Mouse (Mus musculus) G1E-ER4 (cell line): ENCODE measurements around the gene Eps8. TPM values are rescaled to one million over a fixed set of nuclear protein-coding genes. Genes with fewer than 3 reads are reported as not detected.

Experiments
- GATA1 ChIP-seq: IDR thresholded peaks from one replicate; pipeline ENCODE4 v1.8.0; 2012; ENCODE audit warnings: low read length, inconsistent platforms
- polyA plus RNA-seq: library from polyadenylated mRNA; stranded (reverse); fragments of >175 nt; gene quantifications from 2 replicates; pipeline ENCODE4 v1.2.3, GENCODE M21; 2012

Gene Eps8
- polyA plus RNA-seq, 1 experiment: not detected

DNA sequence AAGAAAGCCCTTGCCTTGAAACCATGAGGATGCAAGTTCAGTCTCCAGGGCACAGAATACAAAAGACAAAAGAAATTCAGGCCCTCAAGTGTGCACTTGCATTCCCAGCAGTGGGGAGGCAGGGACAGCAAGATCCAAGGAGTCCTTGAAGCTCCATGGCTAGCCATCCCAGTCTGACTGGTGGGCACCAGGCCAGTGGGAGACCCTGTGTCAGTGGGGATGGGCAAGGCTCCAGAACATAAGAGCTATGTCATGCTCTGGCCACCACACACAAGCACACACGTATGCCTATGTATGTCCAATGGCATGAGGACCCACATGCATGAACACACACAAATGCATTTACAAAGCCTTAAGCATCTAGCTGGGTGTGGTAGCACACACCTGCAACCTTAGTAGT is 13.0 kb downstream of the Eps8 start:
- no peak for TF ChIP-seq GATA1

DNA sequence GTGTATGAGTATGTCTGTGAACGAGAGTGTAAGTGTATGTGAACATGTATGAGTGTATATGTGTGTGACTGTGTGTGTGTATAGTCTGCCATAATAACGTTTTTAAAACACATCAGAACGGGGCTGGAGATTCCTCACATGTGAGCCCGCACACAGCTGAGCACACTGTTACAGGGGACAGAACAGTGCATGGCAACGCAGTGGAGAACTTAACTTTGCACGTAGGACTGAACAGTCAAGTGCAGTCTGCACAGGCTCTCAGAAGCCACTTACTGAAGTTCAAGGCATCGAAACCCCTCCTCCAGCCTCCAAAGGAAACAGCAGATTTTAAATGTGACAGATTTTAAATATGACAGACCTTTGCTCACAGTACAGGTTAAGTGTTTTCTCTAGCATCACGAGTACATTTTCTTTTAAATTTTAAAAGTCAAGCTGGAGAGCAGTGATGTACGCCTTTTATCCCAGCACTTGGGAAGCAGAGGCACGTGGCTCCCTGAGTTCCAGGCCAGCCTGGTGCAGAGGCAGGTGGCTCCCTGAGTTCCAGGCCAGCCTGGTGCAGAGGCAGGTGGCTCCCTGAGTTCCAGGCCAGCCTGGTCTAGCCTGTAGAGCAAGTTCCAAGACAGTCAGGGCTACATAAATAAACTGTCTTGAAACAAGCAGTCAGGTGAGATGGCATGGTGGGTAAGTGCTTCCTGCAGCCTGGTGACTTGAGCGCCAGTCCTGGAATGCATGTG is 15.7 kb downstream of the Eps8 start:
- no peak for TF ChIP-seq GATA1

DNA sequence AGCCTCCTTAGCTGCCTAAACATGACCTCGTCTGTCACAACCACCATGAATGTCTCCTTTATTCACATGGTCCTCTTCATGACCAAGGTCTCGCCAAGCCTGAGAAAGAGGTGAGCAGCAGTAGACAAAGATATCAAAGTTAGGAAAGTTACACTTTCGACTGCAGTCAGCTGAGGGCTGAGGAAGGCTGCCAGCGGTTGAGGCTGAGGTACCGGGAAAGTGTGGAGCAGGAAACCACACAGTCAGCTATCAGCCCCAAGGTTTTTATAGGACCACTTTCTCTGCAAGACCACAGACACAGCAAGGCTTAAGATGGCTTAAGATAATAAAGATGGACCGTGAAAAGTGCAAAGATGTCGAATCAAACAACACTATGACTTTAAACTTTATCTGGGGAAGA is 17.2 kb downstream of the Eps8 start:
- TF ChIP-seq GATA1: no peak

DNA sequence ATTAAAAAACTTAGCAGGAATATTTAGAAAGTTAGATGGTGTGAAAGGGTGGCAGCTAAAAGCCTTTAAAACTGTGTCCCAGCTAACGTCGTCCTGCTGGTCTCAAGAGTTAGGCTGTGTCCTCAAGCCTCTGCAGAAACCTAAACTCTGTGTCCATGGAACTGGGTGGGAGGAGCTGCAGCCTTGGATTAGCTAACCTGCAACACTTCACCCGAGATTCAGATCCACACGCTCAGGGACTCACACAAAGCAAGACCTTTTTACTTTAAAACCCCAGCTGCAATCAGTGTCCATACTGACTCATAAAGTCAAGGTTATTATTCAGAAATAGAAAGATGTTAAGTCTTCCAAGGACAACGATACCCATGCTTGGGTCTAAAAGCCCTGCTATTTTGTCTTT is 18.5 kb downstream of the Eps8 start:
- no peak for TF ChIP-seq GATA1

DNA sequence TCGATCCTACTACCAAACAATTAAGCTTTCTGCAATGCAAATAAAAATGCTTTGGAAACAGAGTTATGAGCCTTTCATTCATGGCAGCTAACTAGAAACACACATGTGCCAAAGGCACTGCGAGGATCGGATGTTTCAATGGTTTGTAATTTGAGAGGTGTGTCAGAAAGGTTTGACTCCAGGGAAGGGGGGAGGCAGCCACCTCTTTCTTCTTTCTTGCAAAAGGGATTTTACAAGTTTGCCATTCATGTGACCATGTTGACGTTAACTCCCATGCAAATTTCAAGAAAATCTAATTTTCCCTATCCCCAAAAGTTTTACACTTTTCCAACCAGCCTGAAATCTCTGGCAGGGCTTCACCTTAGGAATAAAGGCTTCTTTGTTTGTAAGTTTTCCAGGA is 21.1 kb downstream of the Eps8 start:
- no peak for TF ChIP-seq GATA1

DNA sequence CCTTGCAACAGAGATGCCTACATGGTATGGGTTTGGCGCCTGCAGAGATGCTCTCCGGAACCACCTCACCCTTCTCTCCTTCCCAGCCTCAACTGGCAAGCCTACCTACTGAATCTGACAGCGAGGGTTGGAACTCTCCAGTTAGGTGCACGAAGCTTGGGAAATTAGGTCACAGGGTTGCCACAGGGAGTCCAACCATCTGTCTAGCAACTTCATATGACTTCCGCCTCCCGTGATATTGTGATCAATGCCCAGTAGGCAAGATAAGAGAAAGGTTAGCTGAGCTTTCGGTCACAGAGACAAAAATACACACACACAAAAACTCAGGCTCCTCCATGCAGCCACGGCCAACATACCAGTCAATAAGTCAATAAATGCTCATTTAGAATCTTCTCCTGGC is 21.6 kb downstream of the Eps8 start:
- no peak for TF ChIP-seq GATA1

DNA sequence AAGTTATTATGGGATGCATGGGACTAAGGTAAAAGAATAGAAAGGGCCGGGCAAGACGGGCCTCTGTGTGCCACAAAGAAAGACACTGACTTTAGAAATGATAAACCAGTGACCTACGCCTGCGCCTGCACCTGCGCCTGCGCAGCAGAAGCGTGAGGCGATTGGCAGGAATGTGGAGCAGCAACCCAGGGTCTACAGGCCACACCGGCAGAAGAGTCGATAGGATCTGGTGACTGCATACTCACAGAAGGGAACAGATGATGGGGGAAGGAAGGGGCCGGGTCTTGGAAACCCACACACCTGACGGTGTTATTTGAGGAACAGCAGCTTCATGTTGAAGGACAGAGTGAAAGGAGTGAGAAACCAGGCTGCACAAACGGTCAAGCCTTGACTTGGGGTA is 24.3 kb downstream of the Eps8 start:
- no peak for TF ChIP-seq GATA1

DNA sequence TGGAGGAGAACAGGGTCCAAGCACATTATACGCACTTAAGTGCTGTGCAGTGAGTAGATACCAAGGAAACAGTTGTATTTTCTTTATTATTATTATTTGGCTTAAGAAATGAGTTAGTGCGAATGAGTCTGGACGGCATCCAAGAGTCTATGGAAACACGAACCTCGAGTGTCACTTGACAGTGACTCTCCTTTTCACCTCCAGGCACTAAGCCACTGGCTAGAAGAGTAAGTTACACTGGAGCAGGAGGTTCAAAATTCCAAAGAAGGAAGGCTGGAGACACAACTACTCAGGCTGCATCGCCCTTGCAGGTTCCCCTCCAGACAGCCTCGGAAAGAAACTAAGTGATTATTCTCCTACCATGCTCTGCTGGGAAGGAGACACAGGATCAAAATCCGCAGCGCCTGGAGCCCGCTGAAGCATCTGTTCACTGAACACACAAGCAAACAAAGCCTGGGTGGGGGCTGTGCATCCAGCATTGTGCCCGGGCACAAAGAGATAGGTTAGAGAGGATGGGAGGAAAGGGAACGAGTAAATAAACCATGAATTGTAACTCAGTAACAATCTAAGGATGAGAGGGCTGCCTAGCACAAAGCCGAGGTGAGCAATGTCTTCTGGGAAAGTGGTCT is 25.0 kb downstream of the Eps8 start:
- TF ChIP-seq GATA1: no peak

DNA sequence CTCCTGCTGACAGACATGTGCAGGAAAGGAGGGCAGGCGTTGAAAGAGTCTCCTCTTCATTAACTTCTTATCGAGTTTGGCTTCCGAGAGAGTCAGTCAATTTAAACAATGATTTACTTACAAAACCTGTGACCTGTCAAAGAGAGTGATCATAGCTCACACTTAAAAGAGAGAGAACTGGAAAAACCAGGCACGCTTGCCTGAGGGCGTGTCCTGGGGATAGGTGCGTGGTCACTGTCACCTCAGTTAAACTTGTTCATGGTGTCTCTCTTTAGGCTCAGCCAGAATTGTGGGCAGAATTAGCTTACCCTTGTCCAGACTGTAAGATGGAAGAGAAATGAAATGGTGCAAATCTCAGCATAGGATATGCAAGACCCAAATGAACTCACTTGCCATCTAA is 26.0 kb downstream of the Eps8 start:
- no peak for TF ChIP-seq GATA1

DNA sequence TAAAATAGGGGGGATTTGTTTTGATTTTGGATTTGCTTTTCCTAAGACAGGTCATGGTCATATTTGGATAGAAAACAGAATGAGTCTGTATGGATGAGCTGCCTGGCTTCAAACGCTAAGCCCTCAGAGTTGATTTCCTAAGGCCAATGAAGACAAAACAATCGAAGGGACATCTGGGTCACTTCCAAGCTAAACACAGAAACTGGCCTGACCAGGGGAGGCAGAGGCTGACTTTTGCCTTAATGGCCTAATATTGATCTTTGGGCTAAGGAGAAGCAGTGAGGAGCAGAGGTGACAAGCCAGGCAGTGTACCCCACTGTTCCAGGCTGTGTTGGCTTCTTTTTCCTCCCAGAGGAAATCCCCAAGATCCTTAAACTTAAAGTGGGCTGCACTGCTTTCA is 33.7 kb downstream of the Eps8 start:
- TF ChIP-seq GATA1: no peak

DNA sequence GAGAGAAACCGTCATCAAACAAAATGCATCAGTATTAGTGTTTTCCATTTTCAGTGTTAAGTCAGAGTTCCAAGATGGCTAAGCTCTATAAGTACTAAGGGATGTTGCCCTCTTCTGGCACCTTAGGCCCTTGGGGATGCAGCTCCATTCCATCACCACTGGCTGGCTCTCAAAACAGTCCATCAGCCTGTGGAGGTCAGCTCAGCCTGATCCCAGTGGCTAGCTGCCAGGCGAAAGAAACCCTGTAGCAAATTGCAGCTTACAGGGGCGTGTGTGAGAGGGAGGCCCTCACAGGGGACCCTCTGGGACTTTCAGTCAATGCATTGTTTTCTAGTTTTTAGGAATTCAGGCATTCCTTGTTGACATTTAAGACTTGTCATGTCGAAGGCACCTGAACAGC is 40.8 kb downstream of the Eps8 start:
- TF ChIP-seq GATA1: no peak

DNA sequence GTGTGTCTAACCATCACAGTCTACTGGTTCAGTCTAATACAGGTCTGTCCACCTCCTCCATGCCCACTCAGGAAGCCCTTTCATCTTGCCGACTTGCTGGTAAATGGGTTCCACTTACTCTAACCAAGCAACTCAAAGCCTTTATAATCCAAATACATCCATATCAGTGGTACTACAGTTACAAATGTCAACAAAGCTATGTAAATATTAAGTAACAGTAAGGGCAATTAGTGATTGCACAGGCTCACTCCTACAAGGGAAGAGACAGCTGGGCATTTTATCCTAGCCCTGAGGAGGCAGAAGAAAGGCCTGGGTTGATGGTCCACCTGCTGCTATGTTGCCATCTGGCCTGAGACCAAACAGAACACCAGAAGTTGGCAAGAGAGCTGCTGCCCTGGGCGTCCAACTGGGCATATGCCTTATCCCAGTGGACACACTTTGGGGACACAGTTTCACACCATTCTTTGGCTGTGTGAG is 42.6 kb downstream of the Eps8 start:
- TF ChIP-seq GATA1: no peak

DNA sequence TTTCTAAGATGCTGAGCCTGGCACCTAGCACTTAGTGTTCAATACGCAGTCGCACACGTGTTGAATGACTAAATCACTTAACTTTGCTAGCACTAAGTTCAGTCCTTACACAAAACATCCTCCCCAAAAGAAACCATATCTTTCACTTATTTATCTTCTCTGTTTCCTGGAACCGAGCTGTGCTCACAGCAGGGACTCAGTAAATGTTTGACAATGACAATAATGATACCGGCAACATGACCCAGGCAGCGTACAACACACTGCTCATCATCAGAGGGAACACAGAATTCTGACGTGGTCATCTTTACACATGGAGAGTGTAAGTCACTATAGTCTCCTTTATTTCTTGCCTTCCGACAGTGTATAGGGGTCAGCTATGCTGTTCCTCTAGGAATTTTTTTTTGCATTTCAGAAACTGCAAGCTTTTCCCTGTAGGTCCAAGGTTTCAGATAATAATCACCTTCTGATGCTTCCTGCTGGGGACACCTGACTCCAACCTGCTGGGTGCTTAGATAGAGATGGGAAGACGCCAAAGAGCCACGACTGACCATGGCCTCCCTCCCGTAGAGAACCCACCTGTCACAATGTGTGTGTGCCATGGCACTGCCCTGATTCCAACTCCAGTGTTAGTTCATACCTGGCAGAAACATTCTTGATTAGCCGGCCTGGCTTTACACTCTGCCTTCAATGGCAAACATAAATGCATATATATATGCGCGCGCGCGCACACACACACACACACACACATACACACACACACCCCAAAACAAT is 46.3 kb downstream of the Eps8 start:
- no peak for TF ChIP-seq GATA1

DNA sequence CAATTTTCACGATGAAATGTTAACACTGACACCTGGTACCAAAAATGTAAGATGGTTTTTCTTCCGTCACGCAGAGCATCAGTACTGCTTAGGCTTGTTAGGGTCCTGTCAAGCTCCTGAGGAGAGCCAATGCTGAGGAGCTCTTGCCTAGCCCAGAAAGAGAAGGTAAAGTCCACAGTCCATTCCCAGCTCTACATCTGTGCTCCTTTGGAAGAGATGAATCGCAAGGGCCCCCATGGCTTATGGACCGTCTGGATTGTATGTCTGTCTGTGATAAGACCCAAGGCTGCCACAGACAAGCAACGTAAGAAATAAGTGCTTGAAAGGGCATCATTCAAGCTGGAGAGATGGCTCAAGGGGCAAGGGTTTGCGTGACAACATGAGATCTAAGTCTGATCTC is 48.1 kb downstream of the Eps8 start:
- TF ChIP-seq GATA1: no peak

DNA sequence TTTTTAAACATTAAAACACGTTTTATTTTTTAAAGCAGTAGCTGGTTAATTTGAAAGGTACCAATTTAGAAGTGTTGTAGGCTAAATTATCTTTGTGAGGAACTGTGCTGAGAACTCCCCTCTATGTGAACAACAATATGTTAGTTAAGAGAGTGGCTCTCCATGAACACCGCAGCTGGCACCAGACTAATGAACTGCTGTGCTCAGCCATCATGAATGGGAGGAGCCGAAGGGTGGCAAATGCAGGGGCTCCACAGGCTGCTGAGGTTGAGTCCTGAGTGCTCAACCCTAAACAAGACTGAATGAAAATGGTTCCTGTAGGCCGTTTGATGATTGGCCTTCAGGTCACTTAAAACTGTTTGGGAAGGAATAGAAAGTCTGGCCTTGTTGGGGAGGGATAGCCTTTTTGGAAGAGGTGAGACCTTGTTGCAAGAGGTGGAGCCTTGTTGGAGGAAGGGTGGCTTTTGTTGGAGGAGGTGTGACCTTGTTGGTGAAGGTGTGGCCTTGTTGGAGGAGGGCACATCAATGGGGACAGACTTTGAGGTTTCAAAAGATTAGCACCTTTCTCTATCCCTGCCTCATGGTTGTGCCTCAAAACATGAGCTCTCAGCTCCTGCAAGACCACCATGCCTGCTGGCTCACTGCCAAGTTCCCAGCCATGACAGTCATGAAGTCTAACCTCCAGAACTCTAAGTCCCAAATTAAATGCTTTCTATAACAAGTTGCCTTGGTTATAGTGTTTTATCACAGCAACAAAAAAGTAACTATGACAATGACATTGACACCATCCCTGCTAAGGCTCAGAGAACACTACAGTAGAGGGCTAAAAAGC is 50.0 kb downstream of the Eps8 start:
- no peak for TF ChIP-seq GATA1

DNA sequence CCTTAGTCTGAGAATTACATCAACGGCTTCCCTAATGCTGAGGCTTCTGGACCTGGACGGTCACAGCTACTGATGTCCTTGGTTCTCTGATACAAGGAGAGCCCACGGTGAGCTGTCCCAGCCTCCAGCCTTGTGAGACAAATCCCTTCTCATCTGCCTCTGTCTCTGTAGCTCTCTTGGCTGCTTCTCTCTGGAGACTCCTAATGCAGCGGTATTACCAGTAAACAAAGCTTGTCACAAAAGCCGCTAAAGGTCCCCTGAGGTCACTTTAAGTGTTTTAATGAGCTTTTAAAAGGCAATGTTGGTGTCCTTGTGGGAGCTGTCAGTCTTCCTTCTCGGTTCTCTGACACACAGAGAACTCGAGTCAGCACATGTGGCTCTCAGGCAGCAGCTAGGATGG is 56.4 kb downstream of the Eps8 start:
- no peak for TF ChIP-seq GATA1
